Mouse (Mus musculus): ENCODE measurements at regions not wholly inside any gene's neighbourhood (a gene's known extent, or its start where the extent isn't known, plus 50 kb on each side); places are given as distances from the start of the nearest gene placed in this dataset.

- no peak overlapping the region for H3K27ac ChIP-seq (replicated peaks; ENCODE audit: low read depth, low read length)
- no peak overlapping the region for H3K4me3 ChIP-seq (ENCODE audit: low read depth, low read length)
- 44% methylated on average over 8 of the region's 8 CpGs for WGBS
- no peaks in the 10 kb centered on the region for H3K4me1 ChIP-seq (ENCODE audit: control insufficient read depth, insufficient read depth, low read length)
- no peak overlapping the region for H3K4me2 ChIP-seq (ENCODE audit: low read depth, low read length)
- H3K9me3 ChIP-seq (replicated peaks; ENCODE audit: control insufficient read depth, low read length) = no peaks in the 10 kb centered on the region
- ATAC-seq (replicated peaks; ENCODE audit: insufficient number of reproducible peaks, low FRiP score, low TSS enrichment, low read depth) (no peak), DNase-seq (ENCODE audit: low spot score) (no peak)
- H3K9ac ChIP-seq (replicated peaks; ENCODE audit: low read length) = no peak overlapping the region
- no peaks in the 10 kb centered on the region for H3K36me3 ChIP-seq (replicated peaks; ENCODE audit: control insufficient read depth, insufficient read depth, low read depth, low read length)
- no peaks in the 10 kb centered on the region for H3K27me3 ChIP-seq (ENCODE audit: control insufficient read depth, insufficient read depth, low read length)
These were observed 394.5 kb downstream of the Igsf11 start for GRCm38 (mm10) chr16:39286797-39287565.

GRCm38 (mm10) chr16:39298856-39299255 is 406.4 kb downstream of the Igsf11 start:
- Histone ChIP-seq H3K27ac (replicated peaks; ENCODE audit: low read depth, low read length) (no peak overlapping the region), H3K4me1 (ENCODE audit: control insufficient read depth, insufficient read depth, low read length) (no peaks in the 10 kb centered on the region; the same call in 1 of the 2 replicates), H3K4me3 (ENCODE audit: low read depth, low read length) (no peak overlapping the region), H3K27me3 (ENCODE audit: control insufficient read depth, insufficient read depth, low read length) (no peaks in the 10 kb centered on the region), H3K4me2 (ENCODE audit: low read depth, low read length) (no peak overlapping the region), H3K9ac (replicated peaks; ENCODE audit: low read length) (no peak overlapping the region), H3K36me3 (replicated peaks; ENCODE audit: control insufficient read depth, insufficient read depth, low read depth, low read length) (no peaks in the 10 kb centered on the region), H3K9me3 (replicated peaks; ENCODE audit: control insufficient read depth, low read length) (no peaks in the 10 kb centered on the region)
- no peak for DNase-seq (ENCODE audit: low spot score)
- WGBS = 88% methylated on average over 3 of the region's 3 CpGs
- no peak for ATAC-seq (replicated peaks; ENCODE audit: insufficient number of reproducible peaks, low FRiP score, low TSS enrichment, low read depth)

- Histone ChIP-seq H3K27ac (replicated peaks; ENCODE audit: low read depth, low read length) (no peak overlapping the region), H3K4me2 (ENCODE audit: low read depth, low read length) (no peak overlapping the region), H3K27me3 (ENCODE audit: control insufficient read depth, insufficient read depth, low read length) (no peaks in the 10 kb centered on the region), H3K9me3 (replicated peaks; ENCODE audit: control insufficient read depth, low read length) (no peaks in the 10 kb centered on the region), H3K4me1 (ENCODE audit: control insufficient read depth, insufficient read depth, low read length) (no peaks in the 10 kb centered on the region; the same call in 1 of the 2 replicates), H3K36me3 (replicated peaks; ENCODE audit: control insufficient read depth, insufficient read depth, low read depth, low read length) (no peaks in the 10 kb centered on the region), H3K9ac (replicated peaks; ENCODE audit: low read length) (no peak overlapping the region), H3K4me3 (ENCODE audit: low read depth, low read length) (no peak overlapping the region)
- DNase-seq (ENCODE audit: low spot score) = peak; percentile 54
- peak; percentile 96 for ATAC-seq (replicated peaks; ENCODE audit: insufficient number of reproducible peaks, low FRiP score, low TSS enrichment, low read depth)
- WGBS = 28% methylated on average over 1 of the region's 1 CpGs
These were observed 410.5 kb downstream of the Igsf11 start for GRCm38 (mm10) chr16:39302902-39303361.

- H3K27ac ChIP-seq (replicated peaks; ENCODE audit: low read depth, low read length) = no peak overlapping the region
- H3K9ac ChIP-seq (replicated peaks; ENCODE audit: low read length) = no peak overlapping the region
- ATAC-seq (replicated peaks; ENCODE audit: insufficient number of reproducible peaks, low FRiP score, low TSS enrichment, low read depth) = no peak
- no peak overlapping the region for H3K4me3 ChIP-seq (ENCODE audit: low read depth, low read length)
- 43% methylated on average over 7 of the region's 7 CpGs for WGBS
- no peaks in the 10 kb centered on the region for H3K36me3 ChIP-seq (replicated peaks; ENCODE audit: control insufficient read depth, insufficient read depth, low read depth, low read length)
- H3K4me2 ChIP-seq (ENCODE audit: low read depth, low read length) = no peak overlapping the region
- no peaks in the 10 kb centered on the region for H3K27me3 ChIP-seq (ENCODE audit: control insufficient read depth, insufficient read depth, low read length)
- no peaks in the 10 kb centered on the region for H3K9me3 ChIP-seq (replicated peaks; ENCODE audit: control insufficient read depth, low read length)
- peak; percentile 26 for DNase-seq (ENCODE audit: low spot score)
- H3K4me1 ChIP-seq (ENCODE audit: control insufficient read depth, insufficient read depth, low read length) = no peaks in the 10 kb centered on the region; the same call in 1 of the 2 replicates
These were observed 410.9 kb downstream of the Igsf11 start for GRCm38 (mm10) chr16:39303371-39303770.

GRCm38 (mm10) chr16:39307951-39308350 is 415.5 kb downstream of the Igsf11 start:
- 49% methylated on average over 5 of the region's 5 CpGs for WGBS
- no peaks in the 10 kb centered on the region; the same call in 1 of the 2 replicates for H3K4me1 ChIP-seq (ENCODE audit: control insufficient read depth, insufficient read depth, low read length)
- H3K9me3 ChIP-seq (replicated peaks; ENCODE audit: control insufficient read depth, low read length) = no peaks in the 10 kb centered on the region
- H3K4me2 ChIP-seq (ENCODE audit: low read depth, low read length) = no peak overlapping the region
- no peak overlapping the region for H3K4me3 ChIP-seq (ENCODE audit: low read depth, low read length)
- ATAC-seq (replicated peaks; ENCODE audit: insufficient number of reproducible peaks, low FRiP score, low TSS enrichment, low read depth) (no peak), DNase-seq (ENCODE audit: low spot score) (peak; percentile 9)
- no peak overlapping the region for H3K27ac ChIP-seq (replicated peaks; ENCODE audit: low read depth, low read length)
- H3K27me3 ChIP-seq (ENCODE audit: control insufficient read depth, insufficient read depth, low read length) = no peaks in the 10 kb centered on the region
- no peaks in the 10 kb centered on the region for H3K36me3 ChIP-seq (replicated peaks; ENCODE audit: control insufficient read depth, insufficient read depth, low read depth, low read length)
- H3K9ac ChIP-seq (replicated peaks; ENCODE audit: low read length) = no peak overlapping the region

- peak; percentile 72 for ATAC-seq (replicated peaks; ENCODE audit: insufficient number of reproducible peaks, low FRiP score, low TSS enrichment, low read depth)
These were observed 424.5 kb downstream of the Igsf11 start for GRCm38 (mm10) chr16:39316752-39317594.

GRCm38 (mm10) chr16:39325627-39326026 is 433.2 kb downstream of the Igsf11 start:
- H3K4me2 ChIP-seq (ENCODE audit: low read depth, low read length) = no peak overlapping the region

More at GRCm38 (mm10) chr16:39316752-39317594, 424.5 kb downstream of the Igsf11 start:
- H3K4me3 ChIP-seq (ENCODE audit: low read depth, low read length) = no peak overlapping the region
- H3K36me3 ChIP-seq (replicated peaks; ENCODE audit: control insufficient read depth, insufficient read depth, low read depth, low read length) = no peaks in the 10 kb centered on the region
- no peaks in the 10 kb centered on the region for H3K27me3 ChIP-seq (ENCODE audit: control insufficient read depth, insufficient read depth, low read length)
- DNase-seq (ENCODE audit: low spot score) = peak; percentile 83
- H3K9me3 ChIP-seq (replicated peaks; ENCODE audit: control insufficient read depth, low read length) = no peaks in the 10 kb centered on the region
- no peak overlapping the region for H3K27ac ChIP-seq (replicated peaks; ENCODE audit: low read depth, low read length)
- H3K4me2 ChIP-seq (ENCODE audit: low read depth, low read length) = no peak overlapping the region
- H3K4me1 ChIP-seq (ENCODE audit: control insufficient read depth, insufficient read depth, low read length) = no peaks in the 10 kb centered on the region
- H3K9ac ChIP-seq (replicated peaks; ENCODE audit: low read length) = no peak overlapping the region
- 24% methylated on average over 15 of the region's 15 CpGs for WGBS

GRCm38 (mm10) chr16:39363657-39364056 is 471.2 kb downstream of the Igsf11 start:
- DNase-seq (ENCODE audit: low spot score) = no peak
- Histone ChIP-seq H3K27ac (replicated peaks; ENCODE audit: low read depth, low read length) (no peak overlapping the region), H3K27me3 (ENCODE audit: control insufficient read depth, insufficient read depth, low read length) (no peaks in the 10 kb centered on the region), H3K9ac (replicated peaks; ENCODE audit: low read length) (no peak overlapping the region), H3K4me1 (ENCODE audit: control insufficient read depth, insufficient read depth, low read length) (no peaks in the 10 kb centered on the region), H3K9me3 (replicated peaks; ENCODE audit: control insufficient read depth, low read length) (no peaks in the 10 kb centered on the region), H3K4me3 (ENCODE audit: low read depth, low read length) (no peak overlapping the region), H3K36me3 (replicated peaks; ENCODE audit: control insufficient read depth, insufficient read depth, low read depth, low read length) (no peaks in the 10 kb centered on the region), H3K4me2 (ENCODE audit: low read depth, low read length) (no peak overlapping the region)
- ATAC-seq (replicated peaks; ENCODE audit: insufficient number of reproducible peaks, low FRiP score, low TSS enrichment, low read depth) = no peak
- 75% methylated on average over 2 of the region's 2 CpGs for WGBS

More at GRCm38 (mm10) chr16:39325627-39326026, 433.2 kb downstream of the Igsf11 start:
- H3K36me3 ChIP-seq (replicated peaks; ENCODE audit: control insufficient read depth, insufficient read depth, low read depth, low read length) = no peaks in the 10 kb centered on the region
- WGBS = 84% methylated on average over 2 of the region's 2 CpGs
- no peak overlapping the region for H3K4me3 ChIP-seq (ENCODE audit: low read depth, low read length)
- H3K27me3 ChIP-seq (ENCODE audit: control insufficient read depth, insufficient read depth, low read length) = no peaks in the 10 kb centered on the region
- ATAC-seq (replicated peaks; ENCODE audit: insufficient number of reproducible peaks, low FRiP score, low TSS enrichment, low read depth) (no peak), DNase-seq (ENCODE audit: low spot score) (no peak)
- H3K9ac ChIP-seq (replicated peaks; ENCODE audit: low read length) = no peak overlapping the region
- no peaks in the 10 kb centered on the region for H3K9me3 ChIP-seq (replicated peaks; ENCODE audit: control insufficient read depth, low read length)
- H3K27ac ChIP-seq (replicated peaks; ENCODE audit: low read depth, low read length) = no peak overlapping the region
- no peaks in the 10 kb centered on the region for H3K4me1 ChIP-seq (ENCODE audit: control insufficient read depth, insufficient read depth, low read length)

Measured in embryonic facial prominence, embryonic 11.5 days (tissue).